Mouse (Mus musculus) cerebellum, adult 18-20 months (tissue): ENCODE measurements around the gene Slx.
"Not testable (repeated sequence)": the region's sequence is repeated elsewhere in the genome, so short reads cannot be mapped to it uniquely, and the experiment has no call there.

ENCODE experiments used
- DNase-seq, 2 experiments: peaks; one replicate each; pipeline ENCODE4 v3.0.0; 2021

Slx gene

GRCm38 (mm10) chrX:26545465-26545864 is at the start of gene Slx:
TSS of gene Slx (minus strand) at chrX:26545565.
- not testable (repeated sequence) for DNase-seq
